Mouse (Mus musculus) embryo, embryonic 10.5 days (tissue): ENCODE measurements around the gene Arhgef38.
A peak's percentile ranks its signal among the peaks of the same experiment; 100 is the strongest.

Source experiments
- DNase-seq: peaks from one replicate; pipeline ENCODE4 v3.0.0-alpha.2; 2015; ENCODE audit warnings: low spot score

The Arhgef38 gene

GRCm38 (mm10) chr3:133234821-133235295 is at the start of gene Arhgef38:
Gene Arhgef38 (minus strand): TSS chr3:133234949.
- no peak for DNase-seq

DNA sequence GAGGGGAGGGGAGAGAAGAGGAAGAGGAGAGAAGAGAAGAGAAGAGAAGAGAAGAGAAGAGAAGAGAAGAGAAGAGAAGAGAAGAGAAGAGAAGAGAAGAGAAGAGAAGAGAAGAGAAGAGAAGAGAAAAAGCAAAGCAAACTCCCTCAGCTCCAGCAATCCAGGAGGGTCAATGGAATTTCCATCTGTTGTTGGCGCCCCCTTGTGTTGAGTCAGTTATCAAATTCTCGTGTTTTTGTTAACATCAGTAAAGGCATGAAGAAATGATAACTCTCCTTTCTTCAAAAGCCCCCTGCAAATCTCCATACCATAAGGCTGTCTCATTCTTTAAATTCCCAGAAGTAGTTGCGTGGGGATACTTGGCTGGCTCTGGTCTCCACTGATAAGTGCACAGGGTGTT is 37.1 kb upstream of the Arhgef38 start:
- DNase-seq: peak; percentile 88

DNA sequence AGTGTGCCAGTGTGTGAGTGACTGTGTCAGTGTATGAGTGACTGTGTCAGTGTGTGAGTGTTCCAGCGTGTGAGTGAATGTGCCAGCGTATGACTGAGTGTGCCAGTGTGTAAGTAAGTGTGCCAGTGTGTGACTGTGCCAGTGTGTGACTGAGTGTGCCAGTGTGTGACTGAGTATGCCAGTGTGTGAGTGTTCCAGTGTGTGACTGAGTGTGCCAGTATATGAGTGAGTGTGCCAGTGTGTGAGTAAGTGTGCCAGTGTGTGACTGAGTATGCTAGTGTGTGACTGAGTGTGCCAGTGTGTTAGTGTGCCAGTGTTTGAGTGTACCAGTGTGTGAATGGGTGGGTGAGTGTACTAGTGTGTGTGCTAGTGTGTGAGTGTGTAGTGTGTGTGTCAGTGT is 24.1 kb upstream of the Arhgef38 start:
- no peak for DNase-seq

GRCm38 (mm10) chr3:133255842-133256241 is 21.1 kb upstream of the Arhgef38 start:
- DNase-seq: no peak

DNA sequence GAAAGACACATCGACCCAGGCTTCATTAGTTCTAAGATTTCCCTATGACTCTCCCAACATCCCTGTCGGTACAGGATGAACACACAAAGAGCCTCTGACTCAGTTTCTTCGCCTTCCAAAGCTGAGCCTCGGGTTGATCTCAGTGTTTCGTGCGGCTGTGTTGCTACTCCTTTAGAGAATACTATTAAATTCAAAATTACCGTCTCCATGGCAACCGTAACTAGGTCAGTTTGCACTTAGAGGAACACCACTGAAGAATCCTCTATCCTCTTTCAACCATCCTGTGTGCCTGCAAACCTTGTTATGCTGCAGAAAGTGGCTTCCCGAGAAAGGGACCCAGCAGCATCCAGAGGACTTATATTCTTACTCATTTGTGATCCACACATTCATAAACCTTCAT is 9.3 kb upstream of the Arhgef38 start:
- DNase-seq: no peak

GRCm38 (mm10) chr3:133241916-133242315 is 7.2 kb upstream of the Arhgef38 start:
- no peak for DNase-seq

DNA sequence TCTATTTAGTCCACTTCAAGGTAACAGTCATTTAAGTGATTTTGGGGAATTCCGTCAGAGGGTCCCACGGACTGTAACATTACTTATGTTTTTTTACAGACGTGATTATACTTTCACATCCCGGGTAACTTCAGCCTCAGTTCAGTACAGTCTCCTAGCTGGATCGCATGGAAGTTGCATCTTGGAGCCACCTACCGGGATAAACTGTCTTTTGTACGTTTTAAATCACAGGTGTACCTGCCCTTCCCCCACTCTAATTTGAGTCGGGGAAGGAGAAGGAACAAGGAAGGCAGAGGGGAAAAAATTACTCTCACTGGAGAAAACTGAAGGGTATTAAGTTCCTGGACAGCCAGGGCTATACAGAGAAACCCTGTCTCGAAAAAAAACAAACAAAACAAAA is 756 bp downstream of the Arhgef38 start:
- no peak for DNase-seq

DNA sequence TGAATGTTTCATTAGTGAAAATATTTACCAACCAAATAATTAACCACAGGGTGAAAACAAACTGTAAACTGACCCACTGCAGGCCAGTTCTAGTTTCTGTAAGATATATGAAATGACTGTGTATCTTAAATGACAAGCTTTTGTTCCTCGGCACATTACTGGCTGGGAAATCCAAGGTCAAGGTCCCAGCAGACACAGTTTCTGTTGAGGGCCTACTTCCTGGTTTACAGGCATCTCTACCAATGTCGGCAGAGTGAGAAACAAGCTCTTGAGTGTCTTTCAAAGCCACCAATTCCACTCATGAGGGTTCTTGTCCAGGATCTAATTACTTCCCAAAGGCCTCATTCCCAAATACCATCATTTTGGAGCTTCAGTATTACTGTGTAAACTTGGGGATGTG is 4.3 kb downstream of the Arhgef38 start:
- DNase-seq: no peak

GRCm38 (mm10) chr3:133229594-133229993 is 5.2 kb downstream of the Arhgef38 start:
- no peak for DNase-seq

GRCm38 (mm10) chr3:133227258-133228012 is 7.3 kb downstream of the Arhgef38 start:
- DNase-seq: no peak

- DNase-seq: no peak
Observed at GRCm38 (mm10) chr3:133218501-133218900, 16.2 kb downstream of the Arhgef38 start.

DNA sequence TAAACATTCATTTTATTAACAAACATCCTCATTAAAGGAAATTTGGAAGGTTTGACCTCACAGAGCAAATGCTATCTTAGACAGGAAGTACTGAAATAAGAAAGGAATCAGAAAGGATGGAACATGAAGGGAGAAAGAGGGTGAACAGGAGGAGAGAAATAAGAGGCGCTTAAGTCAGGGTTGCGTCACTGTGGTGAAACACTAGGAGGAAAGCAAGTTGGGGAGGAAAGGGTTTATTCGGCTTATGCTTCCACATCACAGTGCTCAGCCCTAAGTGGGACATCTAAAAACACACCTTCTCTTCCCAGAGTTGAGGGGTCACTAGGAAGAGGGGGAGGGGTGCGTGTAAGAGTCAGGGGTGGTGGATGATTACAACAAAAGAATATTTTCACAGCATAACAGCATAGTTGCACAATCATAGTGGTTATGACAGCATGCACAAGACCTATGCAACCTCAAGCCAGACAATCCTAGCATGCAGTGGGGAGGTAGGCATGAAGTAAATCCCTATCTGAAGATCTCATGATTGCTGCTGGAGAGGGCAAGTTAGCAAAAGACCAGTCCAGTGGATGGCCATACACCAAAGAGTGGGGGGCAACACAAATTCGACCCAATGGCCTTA is 19.4 kb downstream of the Arhgef38 start:
- DNase-seq: no peak

- DNase-seq: no peak
Observed at GRCm38 (mm10) chr3:133213434-133214114, 21.2 kb downstream of the Arhgef38 start.

GRCm38 (mm10) chr3:133211324-133211723 is 23.4 kb downstream of the Arhgef38 start:
- no peak for DNase-seq

- no peak for DNase-seq
Observed at GRCm38 (mm10) chr3:133203713-133204112, 31.0 kb downstream of the Arhgef38 start.

DNA sequence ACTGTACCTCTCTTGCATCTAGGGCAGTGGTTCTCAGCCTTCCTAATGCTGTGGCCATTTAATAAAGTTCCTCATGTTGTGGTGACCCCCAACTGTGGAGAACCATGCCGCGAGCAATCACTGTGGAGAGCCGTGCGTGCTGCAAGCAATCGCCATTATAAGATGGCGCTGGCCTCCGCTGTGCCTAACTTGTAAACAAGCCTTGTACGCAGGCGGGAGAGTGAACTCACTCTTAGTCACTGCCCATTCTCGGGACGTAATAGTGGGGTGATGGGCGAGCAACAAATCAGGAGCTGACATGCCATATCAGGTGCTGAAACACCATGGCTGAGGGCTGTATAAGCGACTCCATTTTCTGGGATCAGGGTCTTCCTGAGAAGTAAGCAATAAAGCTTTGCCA is 32.6 kb downstream of the Arhgef38 start:
- no peak for DNase-seq

DNA sequence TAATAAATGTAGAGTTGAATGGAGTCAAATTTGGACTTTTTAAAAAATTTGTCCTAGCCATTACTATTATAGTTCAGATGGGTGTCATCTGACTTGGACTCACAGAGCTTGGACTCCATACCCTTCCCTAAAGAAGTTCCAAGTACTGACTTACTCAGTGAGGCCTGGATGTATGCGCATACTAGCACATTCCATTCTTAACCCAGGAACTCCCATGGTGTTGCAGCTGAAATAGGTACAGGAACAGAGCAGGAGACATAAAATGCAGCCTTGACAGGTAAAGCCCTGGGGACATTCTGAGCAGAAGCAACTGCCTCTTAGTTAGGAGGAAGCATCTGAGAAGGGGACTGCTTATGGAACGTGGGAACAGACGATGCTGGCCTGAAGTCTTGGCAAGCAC is 45.8 kb downstream of the Arhgef38 start:
- no peak for DNase-seq

DNA sequence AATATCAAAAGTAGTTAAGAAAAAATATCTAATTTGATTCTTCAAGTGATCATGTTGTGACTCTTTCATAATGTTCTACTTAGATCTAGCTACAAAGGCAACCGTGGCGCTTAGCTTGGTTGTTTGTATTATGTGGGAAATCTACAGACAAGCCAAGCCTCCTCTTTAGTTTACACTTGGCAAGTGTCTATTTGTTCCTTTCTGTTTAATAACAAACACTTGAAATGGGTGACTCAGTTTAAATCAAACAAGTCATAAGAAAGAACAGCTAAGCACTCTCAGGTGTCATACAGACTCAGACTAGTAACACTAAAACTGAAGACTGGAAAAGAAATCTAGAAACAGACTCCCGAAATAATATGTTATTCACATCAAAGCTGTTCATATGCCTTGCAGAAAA is 47.2 kb downstream of the Arhgef38 start:
- no peak for DNase-seq

DNA sequence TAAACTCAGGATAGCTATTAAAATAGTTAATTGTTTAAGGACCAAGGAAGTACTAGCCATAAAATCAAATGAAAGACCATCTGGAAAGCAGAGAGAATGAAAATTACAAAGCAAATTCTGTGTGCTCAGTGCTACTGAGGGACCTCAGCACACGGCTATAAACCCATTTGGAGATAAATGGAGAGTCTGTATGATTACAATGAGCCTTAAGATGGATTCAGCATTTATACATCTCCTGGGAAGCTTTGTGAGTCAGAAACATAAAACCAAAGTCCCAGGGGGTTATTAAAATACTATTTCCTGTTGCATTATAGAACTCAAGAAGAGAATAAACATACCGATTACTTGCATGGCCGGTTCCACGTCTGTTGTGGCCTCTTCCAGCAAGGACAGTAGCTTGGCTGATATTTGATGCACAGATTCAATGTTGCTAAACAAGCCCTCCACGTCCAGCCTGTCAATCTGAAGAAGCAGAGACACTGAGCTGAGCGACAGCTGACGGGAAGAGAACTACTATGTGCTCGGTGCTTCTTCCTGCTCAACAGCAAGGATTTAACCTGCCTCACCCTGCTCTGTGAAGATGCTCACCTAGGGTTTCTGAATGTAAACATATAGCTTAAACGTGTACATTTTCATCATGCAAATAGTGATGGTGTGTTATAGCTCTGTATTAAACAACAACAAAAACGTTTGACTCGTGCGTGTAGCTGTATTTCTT is 58.6 kb downstream of the Arhgef38 start:
- no peak for DNase-seq

DNA sequence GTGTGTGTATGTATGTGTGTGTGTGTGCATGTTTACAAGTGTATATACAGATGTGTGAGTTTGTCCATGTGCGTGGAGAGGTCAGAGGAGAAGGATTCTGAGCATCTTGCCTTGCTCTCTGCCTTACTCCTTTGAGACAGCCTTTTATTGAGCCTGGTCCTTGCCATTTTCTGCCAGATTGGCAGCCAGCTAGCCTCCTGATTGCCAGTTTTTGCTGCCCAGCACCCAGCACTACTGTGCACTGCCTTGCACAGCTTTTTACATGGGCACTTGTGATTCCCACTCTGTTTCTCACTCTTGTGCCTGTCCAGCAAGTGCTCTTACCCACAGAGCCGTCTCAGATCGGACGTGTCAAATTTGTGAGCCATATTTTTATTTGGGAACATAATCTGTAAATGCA is 62.5 kb downstream of the Arhgef38 start:
- DNase-seq: no peak

GRCm38 (mm10) chr3:133169737-133170136 is 65.0 kb downstream of the Arhgef38 start:
- DNase-seq: no peak

DNA sequence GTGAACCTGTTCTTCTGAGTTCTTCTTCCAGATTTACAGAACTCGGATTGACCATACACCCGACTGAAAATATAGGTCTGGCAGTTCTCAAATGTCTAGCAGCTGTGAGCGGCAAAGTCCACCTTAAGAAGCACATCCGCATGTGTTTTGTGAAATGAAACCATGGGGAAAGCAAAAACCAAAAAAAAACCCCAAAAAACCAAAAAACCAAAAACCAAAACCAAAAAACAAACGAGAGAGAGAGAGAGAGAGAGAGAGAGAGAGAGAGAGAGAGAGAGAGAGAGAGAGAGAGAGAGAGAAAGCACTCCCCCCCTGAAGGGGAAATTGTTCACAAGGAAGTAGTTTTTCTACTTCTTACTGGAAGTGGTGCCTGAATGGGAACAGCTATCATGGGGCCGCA is 67.2 kb downstream of the Arhgef38 start:
- DNase-seq: no peak
